9 mouse cellular contexts compared by ENCODE assay signal in the genomic region with DNA sequence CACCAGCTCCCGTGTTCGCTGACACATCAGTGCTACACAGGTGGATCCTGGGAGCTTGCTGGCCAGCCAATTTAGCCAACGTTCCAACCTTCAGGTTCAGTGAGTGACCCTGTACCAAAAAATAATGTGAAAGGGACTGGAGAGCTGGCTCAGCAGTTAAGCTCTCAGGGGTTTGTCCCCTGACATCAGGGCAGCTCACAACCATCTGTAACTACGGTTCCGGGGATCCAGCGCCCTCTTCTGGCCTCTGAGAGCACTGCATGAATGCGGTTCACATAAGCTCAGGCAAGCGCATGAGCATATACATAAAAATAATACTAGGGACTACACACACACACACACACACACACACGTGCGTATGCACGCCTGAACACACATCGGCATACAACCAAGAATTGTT. TPM values are rescaled to one million over a fixed set of nuclear protein-coding genes. Genes with fewer than 3 reads are reported as not detected.
DNase-seq lines count a peak whose midpoint lies in the region; ATAC-seq and TF ChIP-seq lines count a peak whose summit lies in the region.
"Had no signal": no experiment of that assay in that cellular context is flagged by ENCODE, and none has a peak within 500 bp of the region (broad histone marks: within the 10 kb centered on the region; RNA-seq: fewer than 3 reads in every experiment).

No protein-coding gene starts in this region.

- no peak for ATAC-seq in CD4-positive, CD25-positive, alpha-beta regulatory T cell, adult 4 months
- ATAC-seq in limb, embryonic 11.5 days (ENCODE audit: insufficient number of reproducible peaks, low FRiP score, low TSS enrichment, low read depth), result no peak
- ATAC-seq in stomach, postnatal 0 days (ENCODE audit: low FRiP score, low TSS enrichment), result 0 out of 2 replicates have a peak, but pooled peaks have one; percentile 35
- ATAC-seq in monocyte, adult 5-6 weeks (replicated peaks; ENCODE audit: insufficient number of reproducible peaks, low FRiP score, low TSS enrichment, poor library complexity, severe bottlenecking), result no peak

- no peaks in the 10 kb centered on the region for H3K27me3 ChIP-seq in kidney, adult 2 months (replicated peaks; ENCODE audit: control insufficient read depth, insufficient read depth, low read length)
- H3K27me3 ChIP-seq in limb, embryonic 11.5 days (ENCODE audit: control insufficient read depth, insufficient read depth, low read length), result no peaks in the 10 kb centered on the region
- no peaks in the 10 kb centered on the region for H3K27me3 ChIP-seq in stomach, postnatal 0 days (ENCODE audit: control insufficient read depth, insufficient read depth, low read length)

- H3K9ac ChIP-seq in limb, embryonic 11.5 days (ENCODE audit: low read length), result no peak overlapping the region
- H3K9ac ChIP-seq in stomach, postnatal 0 days (ENCODE audit: low read length), result no peak overlapping the region
- H3K9ac ChIP-seq: heart, embryonic 13.5 days had no signal

- no peaks in the 10 kb centered on the region for H3K4me1 ChIP-seq in kidney, adult 2 months (ENCODE audit: control insufficient read depth, insufficient read depth, low read length)
- H3K4me1 ChIP-seq in limb, embryonic 11.5 days (ENCODE audit: control insufficient read depth, insufficient read depth, low read length), result peaks cover 23% of the 10 kb centered on the region
- H3K4me1 ChIP-seq in stomach, postnatal 0 days (replicated peaks; ENCODE audit: control insufficient read depth, insufficient read depth), result no peaks in the 10 kb centered on the region

- DNase-seq in CD4-positive, CD25-positive, alpha-beta regulatory T cell, adult 2 months (ENCODE audit: low read depth, low spot score), result peak; percentile 67
- DNase-seq in kidney, adult 2 months, result peak; percentile 58
- no peak for DNase-seq in kidney, adult 18-20 months
- peak; percentile 85 for DNase-seq in ZHBTc4 (ENCODE audit: low read depth, low spot score)
- peak; percentile 74 for DNase-seq in limb, embryonic 11.5 days (ENCODE audit: low spot score)
- peak; percentile 62 for DNase-seq in stomach, postnatal 0 days (ENCODE audit: low spot score)

- peak; percentile 67 for TF ChIP-seq CTCF in kidney, adult 2 months (conservative IDR thresholded peaks at IDR 0.05; ENCODE audit: insufficient read depth, insufficient read length, low read depth, low read length)
- peak; percentile 72 for TF ChIP-seq CTCF in stomach, postnatal 0 days (IDR thresholded peaks at IDR 0.05; ENCODE audit: low read depth)

- no peak overlapping the region for H3K4me3 ChIP-seq in kidney, adult 2 months (ENCODE audit: insufficient read depth, low read depth, low read length)
- no peak overlapping the region for H3K4me3 ChIP-seq in limb, embryonic 11.5 days (ENCODE audit: low read depth, low read length)
- H3K4me3 ChIP-seq in stomach, postnatal 0 days (ENCODE audit: low read depth, low read length), result no peak overlapping the region
- H3K4me3 ChIP-seq: heart, embryonic 13.5 days had no signal

- H3K36me3 ChIP-seq in kidney, adult 2 months (ENCODE audit: control insufficient read depth, insufficient read depth, low read length), result no peaks in the 10 kb centered on the region
- H3K36me3 ChIP-seq in limb, embryonic 11.5 days (ENCODE audit: control insufficient read depth, insufficient read depth, low read length), result no peaks in the 10 kb centered on the region
- no peaks in the 10 kb centered on the region for H3K36me3 ChIP-seq in stomach, postnatal 0 days (ENCODE audit: control insufficient read depth, insufficient read depth, low read length)
- H3K36me3 ChIP-seq: heart, embryonic 13.5 days had no signal

- no peaks in the 10 kb centered on the region for H3K9me3 ChIP-seq in limb, embryonic 11.5 days (ENCODE audit: control insufficient read depth, low read length)
- no peaks in the 10 kb centered on the region for H3K9me3 ChIP-seq in stomach, postnatal 0 days (ENCODE audit: control insufficient read depth, low read length)
- H3K9me3 ChIP-seq: heart, embryonic 13.5 days had no signal

- TF ChIP-seq POLR2A in kidney, adult 2 months (IDR thresholded peaks at IDR 0.05; ENCODE audit: low read depth, low read length), result no peak

- no peak overlapping the region for H3K27ac ChIP-seq in kidney, adult 2 months (ENCODE audit: insufficient read depth, low read depth, low read length)
- no peak overlapping the region for H3K27ac ChIP-seq in limb, embryonic 11.5 days (replicated peaks; ENCODE audit: low read depth, low read length)
- H3K27ac ChIP-seq in stomach, postnatal 0 days (replicated peaks), result no peak overlapping the region
- H3K27ac ChIP-seq: heart, embryonic 13.5 days had no signal

- no peak overlapping the region for H3K4me2 ChIP-seq in limb, embryonic 11.5 days (ENCODE audit: low read depth, severe bottlenecking)
- no peak overlapping the region for H3K4me2 ChIP-seq in stomach, postnatal 0 days (replicated peaks; ENCODE audit: low read depth)
- H3K4me2 ChIP-seq: heart, embryonic 13.5 days had no signal

- no peak for TF ChIP-seq EP300 in stomach, postnatal 0 days (optimal IDR thresholded peaks at IDR 0.05)

- 62% methylated on average over 12 of the region's 12 CpGs for WGBS in kidney, adult 2 months
- 63% methylated on average over 12 of the region's 12 CpGs for WGBS in limb, embryonic 11.5 days
- WGBS in stomach, postnatal 0 days, result 55% methylated on average over 12 of the region's 12 CpGs

RNA-seq across cellular contexts. Expression of a gene that starts 11.2 kb away (rescaled TPM):
- not detected for polyA plus RNA-seq in CD4-positive, CD25-positive, alpha-beta regulatory T cell, adult 4 months (2017; shearing (Covaris generic))
- polyA plus RNA-seq in kidney, adult 2 months (2012; rRNA removed), result 0.08 and 0.17 TPM in 2 replicates
- 0.73 and 1.0 TPM in 2 replicates for polyA plus RNA-seq in limb, embryonic 11.5 days (2014; fragmentation: Nextera tagmentation; extraction: Ambion mirVana)
- polyA plus RNA-seq in stomach, postnatal 0 days (2015; fragmentation: Nextera tagmentation; extraction: Ambion mirVana), result 0.63 and 0.64 TPM in 2 replicates
- not detected in 3 replicates for total RNA-seq in monocyte, adult 5-6 weeks (2017)
